Mouse (Mus musculus): ENCODE measurements at regions not wholly inside any gene's neighbourhood (a gene's known extent, or its start where the extent isn't known, plus 50 kb on each side); places are given as distances from the start of the nearest gene placed in this dataset.

GRCm38 (mm10) chr2:166233246-166233645 is 77.8 kb upstream of the Sulf2 start:
- TF ChIP-seq CTCF (IDR thresholded peaks at IDR 0.05; ENCODE audit: control insufficient read depth, insufficient read depth, insufficient replicate concordance, low read depth, low read length) (no peak), POLR2A (IDR thresholded peaks at IDR 0.05; ENCODE audit: control insufficient read depth, low read depth, low read length) (no peak)
